Mouse (Mus musculus) left cerebral cortex, adult 9 months (tissue): ENCODE measurements around the gene Anapc15.

Experiments used
- DNase-seq, 2 experiments: peaks; one replicate each; pipeline ENCODE4 v3.0.0; 2022; ENCODE audit warnings: low spot score in 2 of 2

The Anapc15 gene

GRCm38 (mm10) chr7:101847934-101848333 is 15.6 kb upstream of the Anapc15 start:
- no peak for DNase-seq

DNA sequence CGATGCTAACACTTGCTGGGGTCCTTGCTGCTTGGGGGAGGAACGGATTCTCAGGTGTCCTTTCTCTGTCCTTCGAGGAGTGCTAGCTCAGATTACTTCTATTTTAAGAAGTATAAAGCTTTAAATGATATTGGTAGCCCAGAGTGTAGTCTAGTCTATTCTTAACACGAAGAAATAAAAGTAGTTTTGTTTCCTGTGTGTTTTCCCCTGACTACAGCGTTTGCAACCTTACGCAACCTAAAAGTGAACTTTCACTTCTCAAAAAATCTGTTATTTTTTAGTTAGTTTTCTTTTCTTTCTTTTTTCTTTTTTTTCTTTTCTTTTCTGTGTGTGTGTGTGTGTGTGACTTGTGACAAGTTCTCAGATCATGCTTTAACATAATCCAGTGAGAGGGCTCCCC is 11.8 kb upstream of the Anapc15 start:
- no peak for DNase-seq

GRCm38 (mm10) chr7:101852846-101853245 is 10.7 kb upstream of the Anapc15 start:
- no peak for DNase-seq

- DNase-seq: no peak
Observed at GRCm38 (mm10) chr7:101853816-101854215, 9.7 kb upstream of the Anapc15 start.

DNA sequence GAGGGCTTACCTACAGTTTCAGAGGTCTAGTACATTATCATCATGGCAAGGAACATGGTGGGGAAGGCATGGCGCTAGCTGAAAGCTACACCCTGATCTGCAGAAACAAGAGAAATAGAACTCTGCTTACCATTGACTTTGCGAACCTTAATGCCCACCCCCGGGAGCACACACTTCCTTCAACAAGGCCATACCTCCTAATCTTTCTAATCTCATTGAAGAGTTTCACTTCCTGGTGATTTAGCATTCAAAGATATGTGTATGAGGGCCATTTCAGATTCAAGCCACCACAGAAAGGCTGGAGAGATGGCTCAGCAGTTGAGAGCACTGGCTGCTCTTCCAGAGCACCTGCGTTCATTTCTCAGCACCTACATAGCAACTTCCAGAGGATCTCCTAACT is 6.4 kb upstream of the Anapc15 start, which contains the start of gene Folr2:
Gene Folr2, minus strand, starts transcription at position 101 of the 400 bp plus-strand sequence.
- DNase-seq: no peak

DNA sequence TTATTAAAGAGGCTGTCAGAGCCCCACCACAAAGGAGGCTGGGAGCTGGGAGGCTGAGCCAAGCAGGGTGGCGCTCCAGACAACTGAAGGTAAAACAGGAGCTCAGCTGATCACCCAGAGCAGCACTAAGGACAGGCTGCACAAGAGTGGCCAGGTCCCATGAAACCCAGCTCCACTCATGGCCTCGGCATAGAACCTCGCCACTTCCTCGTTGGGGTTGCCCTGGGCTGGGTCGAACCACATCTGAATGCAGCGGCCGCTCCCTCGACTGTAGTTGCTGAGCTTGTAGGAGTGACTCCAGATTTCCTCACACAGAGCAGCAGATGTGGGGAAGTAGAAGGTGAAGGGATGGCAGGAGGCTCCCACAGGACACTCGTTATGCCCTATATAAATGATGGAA is 5.2 kb upstream of the Anapc15 start:
- no peak for DNase-seq

GRCm38 (mm10) chr7:101860978-101861377 is 2.5 kb upstream of the Anapc15 start:
- DNase-seq: no peak

GRCm38 (mm10) chr7:101862291-101862690 is 1.2 kb upstream of the Anapc15 start:
- DNase-seq: no peak

DNA sequence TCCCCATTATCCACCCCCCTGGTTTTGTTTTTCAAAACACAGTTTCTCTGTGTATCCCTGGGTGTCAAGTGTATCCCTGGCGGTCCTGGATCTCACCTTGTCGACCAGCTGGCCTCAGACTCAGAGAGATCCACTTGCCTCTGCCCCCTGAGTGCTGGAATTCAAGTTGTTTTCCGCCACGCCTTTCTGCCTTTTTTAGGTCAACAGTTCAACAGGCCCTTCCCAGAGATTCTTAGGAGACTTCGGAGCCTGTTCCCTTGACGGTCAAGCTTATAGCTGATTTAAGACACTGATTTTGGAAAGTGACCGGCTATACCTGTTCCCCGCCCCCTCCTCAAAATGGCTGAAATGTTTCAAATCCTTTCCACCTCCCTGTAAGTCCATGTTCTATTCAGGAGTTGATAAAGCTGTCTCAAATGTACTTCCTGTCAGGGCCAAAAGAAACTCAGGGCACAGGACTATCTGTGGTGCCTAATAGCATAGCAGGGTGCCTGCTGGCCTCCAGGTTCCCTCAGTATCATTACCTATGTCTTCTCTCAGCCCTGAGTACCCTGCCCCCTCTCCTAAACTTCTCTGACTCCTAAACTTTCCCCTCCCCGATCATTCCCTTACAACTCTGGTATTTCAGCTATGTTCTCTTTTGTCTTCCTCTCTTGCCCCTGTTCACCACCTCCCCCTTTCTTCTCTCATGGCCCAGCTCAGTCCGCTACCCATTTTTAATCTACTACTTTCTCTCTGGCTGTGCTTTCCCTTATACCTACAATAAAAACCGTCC is 3.2 kb downstream of the Anapc15 start:
- DNase-seq: no peak

DNA sequence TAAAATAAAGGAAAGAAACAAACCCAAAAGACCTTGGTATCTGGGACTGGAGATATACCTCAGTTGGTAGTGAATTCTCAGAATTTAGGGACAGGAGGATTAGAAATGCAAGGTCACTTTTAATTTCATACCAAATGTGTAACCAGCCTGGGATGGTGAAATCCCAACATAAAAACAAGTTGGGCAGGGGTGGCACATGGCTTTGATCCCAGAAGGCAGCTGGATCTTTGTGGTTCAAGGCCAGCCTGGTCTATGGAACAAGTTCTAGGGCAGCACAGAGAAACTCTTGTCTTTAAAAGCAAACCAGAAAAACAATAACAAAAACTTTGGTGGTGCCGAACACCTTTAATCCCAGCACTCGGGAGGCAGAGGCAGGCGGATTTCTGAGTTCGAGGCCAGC is 4.0 kb downstream of the Anapc15 start:
- DNase-seq: no peak

DNA sequence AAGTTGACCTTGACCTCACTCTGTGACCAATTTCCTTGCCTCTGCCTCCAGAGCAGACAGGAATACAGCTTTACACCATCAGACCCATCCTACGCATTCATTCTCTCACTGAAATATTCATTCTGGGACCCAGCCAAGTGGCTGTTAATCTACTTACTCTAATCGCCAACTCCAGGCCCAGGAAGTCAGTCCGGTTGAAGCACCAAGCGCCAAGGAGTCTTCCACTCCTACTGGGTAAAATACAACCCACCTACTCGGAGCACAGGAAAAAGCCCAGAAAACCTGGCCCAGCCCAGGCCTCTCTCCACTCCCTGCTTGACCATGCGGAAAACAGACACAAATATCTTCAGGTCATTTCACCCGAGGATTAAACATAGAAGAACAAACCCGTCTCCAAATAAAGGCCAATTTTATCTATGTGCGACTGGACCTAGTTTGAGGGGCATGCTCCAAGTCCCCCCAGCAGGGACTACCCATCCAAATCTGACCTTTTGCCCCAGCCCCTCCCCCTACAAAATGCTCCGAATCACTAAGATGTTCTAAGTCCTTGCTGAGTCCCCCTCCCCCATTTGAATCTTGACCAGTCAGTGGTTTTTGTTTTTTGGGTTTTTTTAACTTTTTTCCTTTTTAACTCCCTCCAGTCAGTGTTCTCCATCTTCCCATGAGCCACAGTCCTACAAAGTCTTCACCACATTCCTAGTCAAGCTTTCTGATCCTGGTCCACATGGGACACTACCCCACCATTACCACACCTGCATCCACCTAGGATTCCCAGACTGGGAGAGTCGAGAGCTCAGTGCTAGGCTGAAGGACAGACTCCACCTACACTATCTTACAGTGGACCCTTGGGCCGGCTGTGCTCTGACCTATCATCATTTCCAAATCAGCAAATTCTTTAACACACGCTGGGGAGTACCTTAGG is 5.0 kb downstream of the Anapc15 start:
- no peak for DNase-seq

GRCm38 (mm10) chr7:101869163-101869500 is 5.6 kb downstream of the Anapc15 start:
- no peak for DNase-seq

DNA sequence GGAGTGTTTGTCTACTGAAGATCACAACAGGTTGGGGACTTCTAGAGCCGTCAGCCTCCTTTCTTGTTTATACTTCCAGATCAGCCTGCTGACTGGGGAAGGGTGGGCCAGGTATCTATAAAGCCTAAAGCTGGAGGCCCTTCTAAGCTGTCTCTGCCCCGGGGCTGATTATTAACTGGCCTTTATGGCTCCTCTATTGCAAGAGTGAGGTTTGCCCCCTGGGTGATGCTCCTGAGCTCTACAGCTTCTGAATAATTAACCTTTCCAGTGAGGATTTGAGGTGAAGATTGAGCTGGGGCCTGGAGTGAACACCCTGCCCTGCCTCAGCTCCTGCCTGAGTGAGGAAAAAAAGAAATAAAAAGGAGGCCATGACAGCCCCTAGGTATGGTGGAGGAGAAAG is 7.1 kb downstream of the Anapc15 start, which contains the start of gene Folr1:
Gene Folr1, minus strand, starts transcription at position 160 of the 400 bp plus-strand sequence.
- DNase-seq: no peak

GRCm38 (mm10) chr7:101871296-101871695 is 7.8 kb downstream of the Anapc15 start:
- no peak for DNase-seq

DNA sequence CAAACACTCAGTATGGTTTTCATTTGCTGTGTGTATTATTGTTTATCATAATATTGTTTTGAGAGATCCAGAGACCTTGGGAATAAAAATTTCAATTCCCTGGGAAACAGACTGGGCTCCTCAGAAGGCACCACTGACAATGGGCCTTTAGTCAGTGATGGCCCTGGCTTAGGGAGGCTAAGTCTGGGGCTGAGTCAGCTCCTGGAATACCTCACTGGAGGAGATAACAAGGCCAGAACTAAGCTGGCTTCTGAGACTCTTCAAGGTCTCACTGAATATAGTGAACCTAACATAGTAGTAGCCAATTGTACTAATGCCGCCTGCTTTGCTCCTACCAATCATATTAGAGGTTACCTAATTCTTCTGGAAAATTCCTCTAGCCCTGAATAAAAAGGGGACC is 12.5 kb downstream of the Anapc15 start:
- no peak for DNase-seq

DNA sequence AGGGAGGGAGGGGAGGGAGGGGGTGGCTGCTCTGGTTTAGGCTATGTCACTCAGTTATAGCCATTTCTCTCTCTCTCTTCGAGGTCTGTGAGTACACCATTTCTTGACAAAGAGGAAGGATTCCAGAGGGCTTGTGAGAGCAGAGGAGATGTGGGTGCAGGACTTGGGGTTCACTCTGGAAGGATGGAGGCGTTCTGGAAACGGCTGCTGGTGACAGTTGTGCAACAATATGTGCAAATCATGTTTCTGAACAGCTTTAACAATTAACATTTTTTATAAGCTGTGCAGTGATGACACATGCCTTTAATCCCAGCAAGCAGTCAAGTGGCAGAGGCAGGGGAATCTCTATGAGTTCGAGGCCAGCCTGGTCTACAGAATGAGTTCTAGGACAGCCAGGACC is 17.3 kb downstream of the Anapc15 start:
- no peak for DNase-seq

DNA sequence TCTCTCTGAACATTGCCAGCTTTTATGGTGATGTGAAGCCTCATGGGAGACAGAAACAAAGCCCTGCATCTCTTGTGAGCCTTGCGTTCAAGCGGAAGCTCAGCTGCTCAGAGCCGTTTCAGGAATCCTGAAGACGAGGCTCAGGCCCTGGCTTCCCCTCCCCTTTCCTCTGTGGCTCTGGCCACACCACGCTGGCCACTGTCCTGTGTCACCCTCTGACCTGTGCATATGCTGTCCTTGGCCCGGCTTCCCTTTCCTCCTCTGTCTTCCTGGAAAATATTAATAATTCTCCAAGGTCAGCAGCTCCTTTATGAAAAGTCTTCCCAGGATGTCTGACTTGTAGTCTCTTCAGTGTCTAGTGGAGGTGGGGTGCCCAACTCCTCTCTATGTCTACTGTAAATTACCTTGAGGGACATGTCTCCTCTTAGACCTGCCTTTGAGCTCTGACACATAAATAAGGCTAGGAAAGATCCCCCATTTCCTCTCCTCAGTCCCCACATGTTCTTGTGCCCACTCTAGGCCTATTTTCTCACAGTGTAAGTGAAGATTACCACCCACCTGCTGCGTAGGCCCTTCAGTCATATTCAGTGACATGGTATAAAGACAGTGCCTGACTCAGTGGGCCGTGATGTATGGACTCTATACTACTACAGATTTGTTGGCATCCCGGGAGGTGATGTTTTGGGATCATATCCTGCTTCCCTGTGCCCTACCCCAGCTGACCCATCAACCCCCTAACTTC is 19.1 kb downstream of the Anapc15 start:
- no peak for DNase-seq

DNA sequence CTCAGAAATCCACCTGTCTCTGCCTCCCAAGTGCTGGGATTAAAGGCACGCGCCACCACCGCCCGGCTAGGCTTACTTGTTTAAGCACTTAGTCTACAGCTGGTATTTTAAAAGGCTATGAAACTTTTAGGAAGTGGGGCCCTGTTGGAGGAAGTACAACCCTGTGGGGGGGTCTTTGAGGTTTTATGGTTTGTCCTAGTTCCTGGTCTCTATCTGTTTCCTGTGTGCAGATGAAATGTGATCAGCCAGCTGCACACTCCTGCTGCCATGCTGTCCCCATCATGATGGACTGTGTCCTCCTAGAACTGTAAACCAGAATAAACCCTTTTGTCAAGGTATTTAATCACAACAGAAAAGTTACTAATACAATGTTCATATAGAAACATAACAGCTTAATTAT is 20.6 kb downstream of the Anapc15 start:
- no peak for DNase-seq

DNA sequence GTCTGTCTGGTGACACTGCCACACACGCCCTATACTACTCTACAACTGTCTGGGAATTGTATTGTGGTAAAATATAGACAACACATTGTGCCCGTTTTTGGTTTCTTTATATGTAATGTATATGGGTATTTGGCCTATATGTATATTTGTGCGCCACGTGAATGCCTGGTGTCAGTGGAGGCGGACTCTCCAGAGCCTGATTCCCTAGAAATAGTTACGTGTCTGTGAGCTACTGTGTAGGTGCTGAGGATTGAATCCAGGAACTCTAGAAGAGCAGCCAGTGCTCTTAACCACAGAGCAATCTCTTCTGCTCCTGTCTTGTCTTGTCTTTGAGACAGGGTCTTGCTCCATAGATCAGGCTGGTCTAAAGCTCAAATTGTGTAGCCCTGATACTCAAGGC is 22.8 kb downstream of the Anapc15 start:
- no peak for DNase-seq

- DNase-seq: no peak
Observed at GRCm38 (mm10) chr7:101888460-101888859, 24.9 kb downstream of the Anapc15 start.

DNA sequence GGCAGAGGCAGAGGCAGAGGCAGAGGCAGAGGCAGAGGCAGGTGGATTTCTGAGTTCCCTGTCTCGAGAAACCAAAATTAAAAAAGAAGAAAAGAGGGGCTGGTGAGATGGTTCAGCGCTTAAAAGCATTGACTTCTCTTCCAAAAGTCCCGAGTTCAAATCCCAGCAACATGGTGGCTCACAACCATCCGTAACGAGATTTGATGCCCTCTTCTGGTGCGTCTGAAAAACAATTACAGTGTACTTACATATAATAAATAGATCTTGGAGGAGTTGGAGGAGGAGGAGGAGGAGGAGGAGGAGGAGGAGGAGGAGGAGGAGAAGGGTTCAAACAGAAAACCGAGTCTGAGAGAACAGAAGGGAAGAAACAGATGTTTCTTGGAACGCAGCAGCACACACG is 32.2 kb downstream of the Anapc15 start:
- DNase-seq: no peak
